Mouse (Mus musculus): ENCODE measurements around the gene Gm15517. TPM values are rescaled to one million over a fixed set of nuclear protein-coding genes. Genes with fewer than 3 reads are reported as not detected.
A peak's percentile ranks its signal among the peaks of the same experiment; 100 is the strongest.
"Not testable (repeated sequence)": the region's sequence is repeated elsewhere in the genome, so short reads cannot be mapped to it uniquely, and the experiment has no call there.

Gm15517 gene
- polyA plus RNA-seq, 1 experiment from 2014 or later, result not detected

DNA sequence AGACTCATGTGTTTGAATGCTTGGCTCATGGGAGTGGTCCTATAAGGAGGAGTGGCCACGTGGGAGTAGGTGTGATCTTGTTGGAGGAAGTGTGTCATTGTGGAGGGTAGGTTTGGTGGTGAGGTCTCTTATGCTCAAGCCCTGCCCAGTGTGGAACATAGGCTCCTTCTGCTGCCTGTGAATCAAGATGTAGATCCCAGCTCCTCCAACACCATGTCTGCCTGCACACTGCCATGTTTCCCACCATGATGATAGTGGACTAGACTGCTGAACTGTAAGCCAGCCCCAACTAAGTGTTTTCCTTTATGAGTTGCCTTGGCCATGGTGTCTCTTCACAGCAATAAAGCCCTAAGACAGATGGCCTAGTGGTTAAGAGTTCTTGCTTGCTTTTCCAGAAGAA, 17.2 kb upstream of the Gm15517 start:
- H3K27me3 ChIP-seq (ENCODE audit: control insufficient read depth, insufficient read depth, low read length), result no peaks in the 10 kb centered on the region
- 29% methylated on average over 1 of the region's 1 CpGs for WGBS
- DNase-seq (ENCODE audit: low spot score, missing footprints) (peak; percentile 76), ATAC-seq (ENCODE audit: low FRiP score) (no peak)
- no peak overlapping the region for H3K4me2 ChIP-seq
- H3K4me3 ChIP-seq (ENCODE audit: low read depth, low read length), result no peak overlapping the region
- H3K9ac ChIP-seq (ENCODE audit: low read length), result no peak overlapping the region
- H3K9me3 ChIP-seq (ENCODE audit: control insufficient read depth, low read length), result no peaks in the 10 kb centered on the region
- no peak overlapping the region for H3K27ac ChIP-seq (ENCODE audit: low read depth, low read length)
- H3K4me1 ChIP-seq (ENCODE audit: control insufficient read depth, insufficient read depth, low read length), result peaks cover 11% of the 10 kb centered on the region; the same call in 1 of the 2 replicates
- H3K36me3 ChIP-seq (ENCODE audit: control insufficient read depth, insufficient read depth, low read length), result no peaks in the 10 kb centered on the region

DNA sequence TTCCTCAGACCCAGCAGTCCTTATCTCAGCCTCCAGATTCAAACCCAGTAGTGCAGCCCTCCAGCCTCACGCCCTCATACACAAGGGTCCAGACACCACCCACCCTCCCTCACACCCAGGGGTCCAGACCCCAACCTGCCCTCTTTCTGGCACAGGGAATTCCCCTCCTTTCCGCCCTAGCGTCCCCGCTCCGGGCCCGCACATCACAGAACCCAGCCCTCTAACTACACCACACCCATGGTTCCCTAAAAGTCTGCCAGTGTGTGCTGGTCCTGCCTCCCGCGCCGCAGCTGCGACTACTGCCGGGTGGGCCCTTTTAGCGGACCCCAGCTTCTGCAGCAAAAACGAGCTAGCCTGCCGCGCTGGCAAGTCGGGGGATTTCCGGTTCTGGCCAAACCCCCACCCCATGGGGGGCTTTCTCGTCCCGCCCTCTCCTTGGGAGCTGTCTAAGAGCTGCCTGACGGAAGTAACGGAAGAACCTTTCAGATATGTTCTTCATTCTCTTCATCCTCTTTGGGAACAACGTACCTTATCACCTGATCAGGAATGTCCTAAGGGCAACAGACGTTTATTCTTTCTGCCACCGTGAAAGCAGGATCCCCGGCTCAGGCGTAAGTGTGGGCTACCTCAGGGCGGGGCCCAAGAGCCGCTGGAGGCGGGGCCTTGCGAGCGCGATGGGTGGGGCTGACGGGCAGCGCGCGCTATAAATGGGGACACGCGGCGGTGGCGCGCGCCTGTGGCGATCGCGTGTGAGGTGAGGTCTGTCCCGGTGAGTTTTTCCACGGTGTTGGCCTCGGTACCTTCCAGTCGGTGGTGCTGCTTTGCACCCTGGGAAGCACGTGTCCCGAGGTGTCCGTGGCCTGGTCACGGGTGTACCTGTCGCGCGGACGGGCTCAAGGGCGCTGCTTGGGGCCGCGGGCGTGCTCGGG, 14.9 kb upstream of the Gm15517 start, which contains the start of the genes 1700028J19Rik and 2410002F23Rik:
1700028J19Rik (minus strand) TSS at position 641 of the 929 bp plus-strand sequence.
2410002F23Rik (plus strand) TSS at position 668 of the 929 bp plus-strand sequence.
- Histone ChIP-seq H3K4me1 (ENCODE audit: control insufficient read depth, insufficient read depth, low read length) (peaks cover 11% of the 10 kb centered on the region; the same call in 1 of the 2 replicates), H3K36me3 (ENCODE audit: control insufficient read depth, insufficient read depth, low read length) (peaks cover 12% of the 10 kb centered on the region; the same call in 1 of the 2 replicates), H3K27me3 (ENCODE audit: control insufficient read depth, insufficient read depth, low read length) (no peaks in the 10 kb centered on the region), H3K4me2 (peak within 1 kb of the TSS; percentile 57), H3K4me3 (ENCODE audit: low read depth, low read length) (peak within 1 kb of the TSS; percentile 91), H3K27ac (ENCODE audit: low read depth, low read length) (peak within 1 kb of the TSS; percentile 77), H3K9ac (ENCODE audit: low read length) (peak within 1 kb of the TSS; percentile 95), H3K9me3 (ENCODE audit: control insufficient read depth, low read length) (no peaks in the 10 kb centered on the region)
- ATAC-seq (ENCODE audit: low FRiP score) (peak; percentile 88), DNase-seq (ENCODE audit: low spot score, missing footprints) (peak; percentile 99)
- under 1% methylated on average over 62 of the region's 62 CpGs for WGBS

DNA sequence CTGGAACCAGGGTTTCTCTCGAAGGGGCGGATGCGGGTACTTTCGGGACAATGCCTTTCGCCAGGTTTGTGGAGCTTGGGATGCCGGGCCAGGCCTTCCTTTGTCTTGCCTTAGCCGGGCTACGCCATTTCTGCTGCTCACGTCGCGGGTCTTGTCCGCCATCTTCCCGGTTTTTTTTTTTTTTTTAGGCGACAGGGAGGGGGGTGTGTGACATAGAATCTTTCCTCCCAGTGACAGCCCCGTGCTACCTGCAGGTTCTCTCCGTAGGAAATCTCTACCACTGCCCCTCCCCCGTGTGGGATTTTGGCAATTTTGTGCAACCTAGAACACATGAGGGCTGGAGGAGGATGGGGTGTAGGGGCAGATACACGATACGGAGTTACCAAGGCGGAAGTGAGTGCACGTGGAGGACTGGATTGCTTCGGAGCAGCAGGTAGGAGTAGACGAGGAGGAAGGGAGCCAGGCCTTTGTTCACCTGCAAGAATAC, 14.2 kb upstream of the Gm15517 start:
- Histone ChIP-seq H3K4me3 (ENCODE audit: low read depth, low read length) (peak overlapping the region; percentile 91), H3K4me1 (ENCODE audit: control insufficient read depth, insufficient read depth, low read length) (peaks cover 11% of the 10 kb centered on the region; the same call in 1 of the 2 replicates), H3K9me3 (ENCODE audit: control insufficient read depth, low read length) (no peaks in the 10 kb centered on the region), H3K9ac (ENCODE audit: low read length) (peak overlapping the region; percentile 95), H3K27ac (ENCODE audit: low read depth, low read length) (peak overlapping the region; percentile 77), H3K36me3 (ENCODE audit: control insufficient read depth, insufficient read depth, low read length) (peaks cover 12% of the 10 kb centered on the region; the same call in 1 of the 2 replicates), H3K4me2 (peak overlapping the region; percentile 57), H3K27me3 (ENCODE audit: control insufficient read depth, insufficient read depth, low read length) (no peaks in the 10 kb centered on the region)
- peak; percentile 27 for ATAC-seq (ENCODE audit: low FRiP score)
- peak; percentile 96 for DNase-seq (ENCODE audit: low spot score, missing footprints)
- under 1% methylated on average over 23 of the region's 23 CpGs for WGBS

DNA sequence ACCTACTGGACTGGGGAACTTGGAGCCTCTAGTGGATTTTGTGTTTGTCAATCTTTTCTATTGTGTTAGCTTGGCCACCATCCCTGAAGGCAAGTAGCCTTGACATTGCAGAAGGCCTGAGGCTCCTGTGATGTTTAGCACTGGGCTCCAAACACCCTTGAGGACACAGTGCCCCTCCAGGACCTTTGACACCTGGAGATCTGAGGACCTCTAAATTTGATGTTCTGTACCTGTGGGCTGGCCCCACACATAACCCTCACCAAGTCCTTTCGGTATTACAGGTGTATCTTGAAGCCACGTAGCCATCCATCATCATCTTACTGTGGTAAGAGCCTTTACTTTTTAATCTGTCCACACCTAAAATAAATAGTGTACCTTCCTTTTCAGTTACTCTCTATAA, 13.3 kb upstream of the Gm15517 start:
- Histone ChIP-seq H3K4me3 (ENCODE audit: low read depth, low read length) (peak overlapping the region; percentile 91), H3K36me3 (ENCODE audit: control insufficient read depth, insufficient read depth, low read length) (peaks cover 18% of the 10 kb centered on the region; the same call in 1 of the 2 replicates), H3K27me3 (ENCODE audit: control insufficient read depth, insufficient read depth, low read length) (no peaks in the 10 kb centered on the region), H3K9ac (ENCODE audit: low read length) (peak overlapping the region; percentile 95), H3K4me1 (ENCODE audit: control insufficient read depth, insufficient read depth, low read length) (peaks cover 11% of the 10 kb centered on the region; the same call in 1 of the 2 replicates), H3K4me2 (peak overlapping the region; percentile 57), H3K9me3 (ENCODE audit: control insufficient read depth, low read length) (no peaks in the 10 kb centered on the region), H3K27ac (ENCODE audit: low read depth, low read length) (no peak overlapping the region)
- ATAC-seq (ENCODE audit: low FRiP score) (no peak), DNase-seq (ENCODE audit: low spot score, missing footprints) (peak; percentile 82)
- 91% methylated on average over 2 of the region's 2 CpGs for WGBS

DNA sequence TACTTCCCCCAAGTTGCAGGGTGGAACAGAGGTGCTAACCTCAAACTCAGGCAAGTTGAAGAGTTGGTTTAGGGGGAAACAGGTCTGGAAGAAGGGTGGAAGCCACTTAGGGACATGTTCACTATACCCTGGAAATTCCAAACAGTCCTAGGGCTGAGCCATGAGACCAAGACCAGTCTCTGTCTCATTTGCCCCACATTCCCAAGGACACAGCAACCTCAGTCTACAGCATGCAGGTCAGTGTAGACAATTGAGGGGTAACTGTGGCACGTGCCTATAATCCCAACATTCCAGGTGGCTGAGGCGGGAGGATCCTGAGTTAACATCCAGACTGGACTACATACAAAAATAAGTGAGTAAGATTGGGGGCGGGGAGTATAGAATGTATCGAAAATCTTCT, 12.0 kb upstream of the Gm15517 start:
- 93% methylated on average over 4 of the region's 4 CpGs for WGBS
- H3K4me2 ChIP-seq, result no peak overlapping the region
- H3K4me3 ChIP-seq (ENCODE audit: low read depth, low read length), result no peak overlapping the region
- H3K27ac ChIP-seq (ENCODE audit: low read depth, low read length), result no peak overlapping the region
- no peaks in the 10 kb centered on the region for H3K27me3 ChIP-seq (ENCODE audit: control insufficient read depth, insufficient read depth, low read length)
- peaks cover 11% of the 10 kb centered on the region; the same call in 1 of the 2 replicates for H3K4me1 ChIP-seq (ENCODE audit: control insufficient read depth, insufficient read depth, low read length)
- DNase-seq (ENCODE audit: low spot score, missing footprints) (peak; percentile 64), ATAC-seq (ENCODE audit: low FRiP score) (no peak)
- H3K9ac ChIP-seq (ENCODE audit: low read length), result no peak overlapping the region
- peaks cover 19% of the 10 kb centered on the region; the same call in 1 of the 2 replicates for H3K36me3 ChIP-seq (ENCODE audit: control insufficient read depth, insufficient read depth, low read length)
- H3K9me3 ChIP-seq (ENCODE audit: control insufficient read depth, low read length), result no peaks in the 10 kb centered on the region

DNA sequence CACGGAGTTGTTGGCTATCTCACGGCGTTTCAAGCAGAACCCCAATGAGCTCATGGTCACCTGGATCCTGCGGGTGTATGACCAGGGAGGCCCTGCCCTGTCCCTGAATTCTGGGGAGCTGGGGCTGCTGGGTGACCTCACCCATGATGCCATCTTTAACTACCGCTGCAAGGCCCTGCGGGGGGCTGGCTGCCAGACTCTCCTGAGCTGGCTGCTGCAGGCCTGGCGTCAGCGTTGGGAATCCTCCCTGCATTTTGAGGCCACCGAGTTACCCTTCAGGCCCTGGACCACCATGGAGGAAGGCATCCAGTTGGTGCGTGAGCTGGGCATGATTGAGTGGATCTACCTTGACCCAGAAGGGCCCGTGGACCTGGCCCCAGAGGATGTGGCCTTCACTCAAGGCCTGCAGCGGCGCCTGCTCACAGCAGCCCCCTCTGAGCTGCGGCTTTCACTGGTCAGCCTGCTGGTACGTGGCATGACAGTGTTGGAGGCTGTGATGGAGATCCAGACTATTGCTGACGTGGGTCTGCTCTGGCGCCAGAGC, 10.4 kb upstream of the Gm15517 start:
- H3K27me3 ChIP-seq (ENCODE audit: control insufficient read depth, insufficient read depth, low read length); H3K27ac ChIP-seq (ENCODE audit: low read depth, low read length); H3K9ac ChIP-seq (ENCODE audit: low read length); H3K9me3 ChIP-seq (ENCODE audit: control insufficient read depth, low read length); H3K4me3 ChIP-seq (ENCODE audit: low read depth, low read length); H3K4me2 ChIP-seq; ATAC-seq (ENCODE audit: low FRiP score); H3K4me1 ChIP-seq (ENCODE audit: control insufficient read depth, insufficient read depth, low read length): not testable (repeated sequence)
- 88% methylated on average over 17 of the region's 17 CpGs for WGBS
- peaks cover 19% of the 10 kb centered on the region; the same call in 1 of the 2 replicates for H3K36me3 ChIP-seq (ENCODE audit: control insufficient read depth, insufficient read depth, low read length)
- DNase-seq (ENCODE audit: low spot score, missing footprints), result peak; percentile 19

DNA sequence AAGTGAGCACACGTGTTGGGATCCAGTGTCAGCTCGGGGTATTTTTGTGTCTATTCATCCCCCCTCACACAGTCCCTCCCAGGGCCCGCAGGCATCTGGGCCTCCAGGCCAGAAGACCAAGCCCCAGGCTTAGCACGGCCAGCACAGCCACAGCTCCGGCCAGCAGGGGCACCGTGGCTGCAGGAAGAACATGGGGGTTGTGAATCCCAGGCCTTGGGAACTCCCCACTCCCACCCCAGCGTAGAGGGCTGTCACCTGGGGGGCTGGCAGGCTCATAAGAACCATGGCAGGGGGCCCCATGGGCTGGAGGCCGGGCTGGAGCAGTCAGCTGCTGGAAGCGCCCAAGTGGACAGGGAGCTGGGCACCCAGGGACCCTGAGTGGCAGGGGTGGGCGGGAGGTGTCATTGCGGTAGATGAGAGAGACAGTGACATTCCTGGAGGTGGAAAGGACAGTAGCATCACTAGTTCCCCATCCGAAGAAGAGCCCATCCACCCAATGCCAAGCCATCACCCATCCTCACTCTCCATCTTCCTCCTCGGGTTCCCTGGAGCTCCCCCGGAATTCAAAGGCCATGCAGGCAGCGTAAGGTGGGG, 8.1 kb upstream of the Gm15517 start:
- DNase-seq (ENCODE audit: low spot score, missing footprints) (peak; percentile 82), ATAC-seq (ENCODE audit: low FRiP score) (peak; percentile 18; the same call in 1 of the 2 replicates)
- Histone ChIP-seq H3K27ac (ENCODE audit: low read depth, low read length) (no peak overlapping the region), H3K4me1 (ENCODE audit: control insufficient read depth, insufficient read depth, low read length) (no peaks in the 10 kb centered on the region; the same call in 1 of the 2 replicates), H3K9me3 (ENCODE audit: control insufficient read depth, low read length) (no peaks in the 10 kb centered on the region), H3K36me3 (ENCODE audit: control insufficient read depth, insufficient read depth, low read length) (peaks cover 19% of the 10 kb centered on the region; the same call in 1 of the 2 replicates), H3K4me3 (ENCODE audit: low read depth, low read length) (no peak overlapping the region), H3K9ac (ENCODE audit: low read length) (no peak overlapping the region), H3K4me2 (no peak overlapping the region), H3K27me3 (ENCODE audit: control insufficient read depth, insufficient read depth, low read length) (no peaks in the 10 kb centered on the region)
- WGBS, result 73% methylated on average over 15 of the region's 15 CpGs

DNA sequence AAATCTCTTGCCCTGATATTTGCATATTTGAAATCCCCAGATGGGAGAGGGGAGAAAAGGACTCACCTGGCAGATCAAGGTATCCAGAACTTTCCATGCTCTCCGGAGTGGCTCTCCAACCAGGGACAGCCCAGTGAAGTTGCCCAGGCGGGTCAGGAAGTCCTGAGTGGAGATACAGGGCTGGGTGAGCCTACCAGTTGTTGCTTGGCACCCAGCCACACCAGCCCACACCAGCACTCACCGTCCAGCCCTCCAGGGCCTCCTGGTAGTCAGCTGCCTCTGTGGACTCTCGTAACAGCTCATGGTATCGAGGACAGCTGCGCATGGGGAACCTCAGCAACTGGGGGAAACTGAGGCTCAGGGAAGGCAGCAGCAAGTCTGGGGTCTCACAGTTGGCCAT, 6.3 kb upstream of the Gm15517 start:
- H3K36me3 ChIP-seq (ENCODE audit: control insufficient read depth, insufficient read depth, low read length), result peaks cover 16% of the 10 kb centered on the region; the same call in 1 of the 2 replicates
- H3K9me3 ChIP-seq (ENCODE audit: control insufficient read depth, low read length), result no peaks in the 10 kb centered on the region
- H3K4me3 ChIP-seq (ENCODE audit: low read depth, low read length), result no peak overlapping the region
- ATAC-seq (ENCODE audit: low FRiP score) (no peak), DNase-seq (ENCODE audit: low spot score, missing footprints) (peak; percentile 59)
- no peaks in the 10 kb centered on the region for H3K27me3 ChIP-seq (ENCODE audit: control insufficient read depth, insufficient read depth, low read length)
- 84% methylated on average over 6 of the region's 6 CpGs for WGBS
- no peak overlapping the region for H3K4me2 ChIP-seq
- H3K9ac ChIP-seq (ENCODE audit: low read length), result no peak overlapping the region
- no peaks in the 10 kb centered on the region for H3K4me1 ChIP-seq (ENCODE audit: control insufficient read depth, insufficient read depth, low read length)
- H3K27ac ChIP-seq (ENCODE audit: low read depth, low read length), result no peak overlapping the region
